Mouse (Mus musculus) B cell, adult 2 months (primary cell): ENCODE data around the gene Atg2a.

Source experiments
- DNase-seq, 2 experiments: peaks; one replicate each; pipeline ENCODE4 v3.0.0; 2022

Gene Atg2a

GRCm38 (mm10) chr19:6247526-6248300 lies 6.2 kb downstream of the Atg2a start:
- no peak for DNase-seq

- DNase-seq, result no peak
Measured at GRCm38 (mm10) chr19:6253021-6253420, 11.6 kb downstream of the Atg2a start.

GRCm38 (mm10) chr19:6260428-6260827 lies 19.0 kb downstream of the Atg2a start:
- peak; percentile 59 to 61 for DNase-seq

- peak in 1 of 2 experiments; percentile 49 for DNase-seq
Measured at GRCm38 (mm10) chr19:6260946-6261345, 19.5 kb downstream of the Atg2a start.

- no peak for DNase-seq
Measured at GRCm38 (mm10) chr19:6261379-6261778, 19.9 kb downstream of the Atg2a start.

- DNase-seq, result peak; percentile 92
Measured at GRCm38 (mm10) chr19:6262222-6262621, 20.8 kb downstream of the Atg2a start.

GRCm38 (mm10) chr19:6262839-6263433 lies 21.5 kb downstream of the Atg2a start:
- DNase-seq, result no peak

GRCm38 (mm10) chr19:6264200-6264599 lies 22.7 kb downstream of the Atg2a start:
- DNase-seq, result no peak

- no peak for DNase-seq
Measured at GRCm38 (mm10) chr19:6264945-6265344, 23.5 kb downstream of the Atg2a start.

- peak in 1 of 2 experiments; percentile 44 for DNase-seq
Measured at GRCm38 (mm10) chr19:6265727-6266182, 24.3 kb downstream of the Atg2a start.

GRCm38 (mm10) chr19:6267306-6268169 lies 26.1 kb downstream of the Atg2a start:
- no peak for DNase-seq

GRCm38 (mm10) chr19:6268170-6268528 lies 26.7 kb downstream of the Atg2a start:
- peak; percentile 95 to 96 for DNase-seq

GRCm38 (mm10) chr19:6268670-6269132 lies 27.2 kb downstream of the Atg2a start:
- DNase-seq, result no peak

- DNase-seq, result no peak
Measured at GRCm38 (mm10) chr19:6269798-6270475, 28.5 kb downstream of the Atg2a start.

GRCm38 (mm10) chr19:6270661-6271060 lies 29.2 kb downstream of the Atg2a start:
- DNase-seq, result no peak

- no peak for DNase-seq
Measured at GRCm38 (mm10) chr19:6271206-6271605, 29.7 kb downstream of the Atg2a start.

GRCm38 (mm10) chr19:6272053-6272452 lies 30.6 kb downstream of the Atg2a start:
- DNase-seq, result no peak

GRCm38 (mm10) chr19:6272738-6273137 lies 31.3 kb downstream of the Atg2a start:
- DNase-seq, result no peak

GRCm38 (mm10) chr19:6273592-6273991 lies 32.1 kb downstream of the Atg2a start:
- DNase-seq, result no peak

GRCm38 (mm10) chr19:6273998-6274608 lies 32.6 kb downstream of the Atg2a start:
- no peak for DNase-seq

GRCm38 (mm10) chr19:6275740-6276389 lies 34.4 kb downstream of the Atg2a start:
- DNase-seq, result peak; percentile 81 to 84
